Mouse (Mus musculus): ENCODE measurements around the gene Otulin. TPM values are rescaled to one million over a fixed set of nuclear protein-coding genes. Genes with fewer than 3 reads are reported as not detected.
A peak's percentile ranks its signal among the peaks of the same experiment; 100 is the strongest.

Gene Otulin
- polyA plus RNA-seq, 1 experiment, result 43.1 TPM

- Histone ChIP-seq H3K36me3 (ENCODE audit: control insufficient read depth, insufficient read depth, low read length) (no peaks in the 10 kb centered on the region), H3K27me3 (ENCODE audit: control insufficient read depth, insufficient read depth, low read length) (no peaks in the 10 kb centered on the region), H3K4me3 (ENCODE audit: control insufficient read depth, insufficient read depth, low read length) (no peak overlapping the region), H3K4me1 (replicated peaks; ENCODE audit: control insufficient read depth, insufficient read depth, low read length) (no peaks in the 10 kb centered on the region), H3K27ac (ENCODE audit: control insufficient read depth, insufficient read depth, low read length) (no peak overlapping the region)
- TF ChIP-seq CTCF (IDR thresholded peaks at IDR 0.05; ENCODE audit: borderline replicate concordance, control insufficient read depth, extremely low read depth, insufficient read depth, low read length, poor library complexity) (no peak), POLR2A (IDR thresholded peaks at IDR 0.05; ENCODE audit: control insufficient read depth, extremely low read depth, insufficient read depth, low read length, poor library complexity) (no peak)
- DNase-seq, result no peak
- 53% methylated on average over 3 of the region's 3 CpGs for WGBS
These were observed 17.2 kb upstream of the Otulin start for GRCm38 (mm10) chr15:27647686-27648085.

DNA sequence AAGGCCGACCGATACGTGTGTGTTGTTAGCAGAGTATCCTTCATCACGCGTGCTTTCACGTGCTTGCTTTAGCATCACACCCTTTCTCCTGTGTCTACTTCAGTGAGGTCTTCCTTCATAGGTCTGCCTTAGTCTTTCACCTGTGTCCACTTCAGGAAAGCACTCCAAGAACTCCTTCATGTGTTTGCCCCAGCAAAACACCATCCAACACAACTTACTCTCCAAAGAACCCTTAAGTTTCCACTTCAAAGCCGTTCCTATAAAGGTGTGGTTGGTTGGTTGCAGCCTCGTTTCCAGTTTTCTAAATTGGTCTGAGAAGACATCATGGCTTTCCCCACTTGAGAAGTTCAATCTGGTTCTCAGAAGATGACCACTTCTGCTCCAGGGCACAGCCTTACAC, 16.2 kb upstream of the Otulin start:
- TF ChIP-seq POLR2A (IDR thresholded peaks at IDR 0.05; ENCODE audit: control insufficient read depth, extremely low read depth, insufficient read depth, low read length, poor library complexity) (no peak), CTCF (IDR thresholded peaks at IDR 0.05; ENCODE audit: borderline replicate concordance, control insufficient read depth, extremely low read depth, insufficient read depth, low read length, poor library complexity) (no peak)
- no peak overlapping the region for H3K27ac ChIP-seq (ENCODE audit: control insufficient read depth, insufficient read depth, low read length)
- DNase-seq, result no peak
- H3K4me3 ChIP-seq (ENCODE audit: control insufficient read depth, insufficient read depth, low read length), result no peak overlapping the region
- WGBS, result 98% methylated on average over 8 of the region's 8 CpGs
- H3K4me1 ChIP-seq (replicated peaks; ENCODE audit: control insufficient read depth, insufficient read depth, low read length), result no peaks in the 10 kb centered on the region
- H3K36me3 ChIP-seq (ENCODE audit: control insufficient read depth, insufficient read depth, low read length), result no peaks in the 10 kb centered on the region
- H3K27me3 ChIP-seq (ENCODE audit: control insufficient read depth, insufficient read depth, low read length), result no peaks in the 10 kb centered on the region

- TF ChIP-seq CTCF (IDR thresholded peaks at IDR 0.05; ENCODE audit: borderline replicate concordance, control insufficient read depth, extremely low read depth, insufficient read depth, low read length, poor library complexity), result no peak
- TF ChIP-seq POLR2A (IDR thresholded peaks at IDR 0.05; ENCODE audit: control insufficient read depth, extremely low read depth, insufficient read depth, low read length, poor library complexity), result no peak
- WGBS, result 92% methylated on average over 3 of the region's 3 CpGs
- no peaks in the 10 kb centered on the region for H3K36me3 ChIP-seq (ENCODE audit: control insufficient read depth, insufficient read depth, low read length)
- no peak overlapping the region for H3K4me3 ChIP-seq (ENCODE audit: control insufficient read depth, insufficient read depth, low read length)
- no peak for DNase-seq
- no peak overlapping the region for H3K27ac ChIP-seq (ENCODE audit: control insufficient read depth, insufficient read depth, low read length)
- peaks cover 8% of the 10 kb centered on the region for H3K4me1 ChIP-seq (replicated peaks; ENCODE audit: control insufficient read depth, insufficient read depth, low read length)
- no peaks in the 10 kb centered on the region for H3K27me3 ChIP-seq (ENCODE audit: control insufficient read depth, insufficient read depth, low read length)
These were observed 14.8 kb upstream of the Otulin start for GRCm38 (mm10) chr15:27645250-27645649.

- Histone ChIP-seq H3K4me3 (ENCODE audit: control insufficient read depth, insufficient read depth, low read length) (no peak overlapping the region), H3K27me3 (ENCODE audit: control insufficient read depth, insufficient read depth, low read length) (no peaks in the 10 kb centered on the region), H3K36me3 (ENCODE audit: control insufficient read depth, insufficient read depth, low read length) (no peaks in the 10 kb centered on the region), H3K27ac (ENCODE audit: control insufficient read depth, insufficient read depth, low read length) (no peak overlapping the region), H3K4me1 (replicated peaks; ENCODE audit: control insufficient read depth, insufficient read depth, low read length) (peaks cover 8% of the 10 kb centered on the region)
- DNase-seq, result peak; percentile 62
- TF ChIP-seq POLR2A (IDR thresholded peaks at IDR 0.05; ENCODE audit: control insufficient read depth, extremely low read depth, insufficient read depth, low read length, poor library complexity), result no peak
- TF ChIP-seq CTCF (IDR thresholded peaks at IDR 0.05; ENCODE audit: borderline replicate concordance, control insufficient read depth, extremely low read depth, insufficient read depth, low read length, poor library complexity), result no peak
- whole genome bisulfite sequencing, result 98% methylated on average over 3 of the region's 3 CpGs
These were observed 12.4 kb upstream of the Otulin start for GRCm38 (mm10) chr15:27642895-27643294.

DNA sequence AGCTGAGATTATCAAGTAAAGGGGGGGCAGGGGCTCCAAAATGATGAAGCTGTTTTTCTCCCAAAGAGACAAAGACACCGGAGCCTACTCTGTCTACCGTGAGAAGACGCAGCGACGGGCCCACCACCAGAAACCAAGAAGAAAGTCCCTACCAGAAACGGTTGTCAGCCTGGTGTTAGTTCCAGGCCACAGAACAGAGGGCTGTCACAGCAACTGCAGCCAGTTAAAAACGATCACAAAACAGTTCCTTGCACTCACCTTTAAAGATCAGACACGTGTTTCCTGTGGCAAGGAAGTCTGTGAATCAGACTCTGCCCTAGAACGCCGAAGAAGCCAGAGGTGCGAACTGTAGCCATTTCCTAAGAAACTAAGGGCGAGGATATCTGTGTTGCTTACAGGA, 10.7 kb upstream of the Otulin start:
- Histone ChIP-seq H3K4me3 (ENCODE audit: control insufficient read depth, insufficient read depth, low read length) (no peak overlapping the region), H3K27ac (ENCODE audit: control insufficient read depth, insufficient read depth, low read length) (peak overlapping the region; percentile 72; the same call in 1 of the 2 replicates), H3K36me3 (ENCODE audit: control insufficient read depth, insufficient read depth, low read length) (no peaks in the 10 kb centered on the region), H3K27me3 (ENCODE audit: control insufficient read depth, insufficient read depth, low read length) (no peaks in the 10 kb centered on the region), H3K4me1 (replicated peaks; ENCODE audit: control insufficient read depth, insufficient read depth, low read length) (peaks cover 8% of the 10 kb centered on the region)
- no peak for DNase-seq
- TF ChIP-seq POLR2A (IDR thresholded peaks at IDR 0.05; ENCODE audit: control insufficient read depth, extremely low read depth, insufficient read depth, low read length, poor library complexity), result no peak
- no peak for TF ChIP-seq CTCF (IDR thresholded peaks at IDR 0.05; ENCODE audit: borderline replicate concordance, control insufficient read depth, extremely low read depth, insufficient read depth, low read length, poor library complexity)
- 5% methylated on average over 12 of the region's 12 CpGs for WGBS

GRCm38 (mm10) chr15:27633941-27634900, 3.7 kb upstream of the Otulin start:
- no peak overlapping the region for H3K27ac ChIP-seq (ENCODE audit: control insufficient read depth, insufficient read depth, low read length)
- H3K4me1 ChIP-seq (replicated peaks; ENCODE audit: control insufficient read depth, insufficient read depth, low read length), result peaks cover 9% of the 10 kb centered on the region
- TF ChIP-seq CTCF (IDR thresholded peaks at IDR 0.05; ENCODE audit: borderline replicate concordance, control insufficient read depth, extremely low read depth, insufficient read depth, low read length, poor library complexity) (no peak), POLR2A (IDR thresholded peaks at IDR 0.05; ENCODE audit: control insufficient read depth, extremely low read depth, insufficient read depth, low read length, poor library complexity) (no peak)
- H3K4me3 ChIP-seq (ENCODE audit: control insufficient read depth, insufficient read depth, low read length), result no peak overlapping the region
- H3K27me3 ChIP-seq (ENCODE audit: control insufficient read depth, insufficient read depth, low read length), result no peaks in the 10 kb centered on the region
- no peaks in the 10 kb centered on the region for H3K36me3 ChIP-seq (ENCODE audit: control insufficient read depth, insufficient read depth, low read length)
- DNase-seq, result no peak
- WGBS, result 89% methylated on average over 8 of the region's 8 CpGs
